Mouse (Mus musculus) limb, embryonic 14.5 days (tissue): ENCODE results near the gene Radil. TPM values are rescaled to one million over a fixed set of nuclear protein-coding genes. Genes with fewer than 3 reads are reported as not detected.
A peak's percentile ranks its signal among the peaks of the same experiment; 100 is the strongest.

Source experiments
- ATAC-seq: fragments of 200-750 bp; cut with Nextera tagmentation; 2 replicates; pipeline ENCODE4 v1.8.0; 2017; ENCODE audit warnings: low read depth, moderate number of reproducible peaks, moderate TSS enrichment; ENCODE audit not compliant: low FRiP score
- DNase-seq: peaks from one replicate; pipeline ENCODE4 v3.0.0-alpha.2; 2015; ENCODE audit warnings: low spot score
- H3K27ac ChIP-seq: fragments of 300-500 bp; sonication (generic); replicated peaks from 2 replicates; pipeline ENCODE4 v1.5.1; 2014; ENCODE audit warnings: low read depth, mild to moderate bottlenecking, low read length, moderate library complexity, mixed read lengths
- H3K27me3 ChIP-seq: fragments of 300-500 bp; sonication (generic); 2 replicates; pipeline ENCODE4 v1.6.1; 2014; ENCODE audit warnings: low read length, mixed read lengths; ENCODE audit not compliant: control insufficient read depth, insufficient read depth
- H3K36me3 ChIP-seq: fragments of 300-500 bp; sonication (generic); 2 replicates; pipeline ENCODE4 v1.6.1; 2014; ENCODE audit warnings: mild to moderate bottlenecking, low read length, moderate library complexity, mixed read lengths; ENCODE audit not compliant: control insufficient read depth, insufficient read depth
- H3K4me1 ChIP-seq: fragments of 300-500 bp; sonication (generic); 2 replicates; pipeline ENCODE4 v1.6.1; 2014; ENCODE audit warnings: antibody characterized with exemption, low read length, mixed read lengths; ENCODE audit not compliant: control insufficient read depth, insufficient read depth
- H3K4me2 ChIP-seq: fragments of 300-500 bp; sonication (generic); replicated peaks from 2 replicates; pipeline ENCODE4 v1.6.1; 2014; ENCODE audit warnings: low read depth, mild to moderate bottlenecking, low read length, moderate library complexity; ENCODE audit not compliant: severe bottlenecking
- H3K4me3 ChIP-seq: fragments of 300-500 bp; sonication (generic); replicated peaks from 2 replicates; pipeline ENCODE4 v1.5.1; 2014; ENCODE audit warnings: low read length
- H3K9ac ChIP-seq: fragments of 300-500 bp; sonication (generic); 2 replicates; pipeline ENCODE4 v1.6.1; 2014; ENCODE audit warnings: mild to moderate bottlenecking, low read depth, low read length, moderate library complexity; ENCODE audit not compliant: severe bottlenecking
- H3K9me3 ChIP-seq: fragments of 300-500 bp; sonication (generic); 2 replicates; pipeline ENCODE4 v1.6.1; 2016; ENCODE audit warnings: low read length; ENCODE audit not compliant: control insufficient read depth
- POLR2A ChIP-seq: fragments of 200-500 bp; IDR thresholded peaks from 2 replicates; pipeline ENCODE4 v1.8.0; 2012; ENCODE audit warnings: inconsistent platforms, mild to moderate bottlenecking, moderate library complexity, borderline replicate concordance; ENCODE audit not compliant: insufficient read depth, insufficient read length; ENCODE audit errors: extremely low read depth
- WGBS: fragments of 180-500 bp; shearing (Covaris S2); extraction: QIAGEN DNeasy Blood & Tissue Kit; methylation state at CpG from one replicate; pipeline ENCODE4 v1.1.7; 2014; 5-methylcytosine and 5-hydroxymethylcytosine counted together
- polyA plus RNA-seq, 2 experiments: library from polyadenylated mRNA; depleted of rRNA in 1 of 2; stranded (reverse) in 1 of 2; unstranded in 1 of 2; fragments of >200 nt; fragmentation: Nextera tagmentation in 1 of 2; extraction: Ambion mirVana in 1 of 2; gene quantifications; 2 replicates each; pipeline versions ENCODE4 v1.2.1 to v1.2.3; 2012 to 2014

The Radil gene
- polyA plus RNA-seq, 2 experiments: 5.7 to 7.4 TPM

GRCm38 (mm10) chr5:142456318-142456717, 94.6 kb downstream of the Radil start:
- H3K27ac ChIP-seq: no peak overlapping the region
- H3K4me3 ChIP-seq: no peak overlapping the region
- H3K9ac ChIP-seq: no peak overlapping the region
- no peak for TF ChIP-seq POLR2A
- no peaks in the 10 kb centered on the region for H3K9me3 ChIP-seq
- ATAC-seq (no peak), DNase-seq (no peak)
- no peaks in the 10 kb centered on the region for H3K4me1 ChIP-seq
- WGBS: 68% methylated on average over 15 of the region's 15 CpGs
- no peaks in the 10 kb centered on the region for H3K27me3 ChIP-seq
- no peak overlapping the region for H3K4me2 ChIP-seq
- peaks cover 88% of the 10 kb centered on the region for H3K36me3 ChIP-seq

GRCm38 (mm10) chr5:142453742-142454141, 97.2 kb downstream of the Radil start:
- no peak overlapping the region for H3K9ac ChIP-seq
- WGBS: 95% methylated on average over 13 of the region's 13 CpGs
- H3K9me3 ChIP-seq: no peaks in the 10 kb centered on the region
- H3K4me2 ChIP-seq: no peak overlapping the region
- ATAC-seq (no peak), DNase-seq (no peak)
- no peak overlapping the region for H3K4me3 ChIP-seq
- H3K27me3 ChIP-seq: no peaks in the 10 kb centered on the region
- H3K36me3 ChIP-seq: peaks cover 92% of the 10 kb centered on the region
- no peaks in the 10 kb centered on the region for H3K4me1 ChIP-seq
- TF ChIP-seq POLR2A: no peak
- H3K27ac ChIP-seq: no peak overlapping the region

- no peak for TF ChIP-seq POLR2A
- Histone ChIP-seq H3K27me3 (no peaks in the 10 kb centered on the region), H3K4me2 (no peak overlapping the region), H3K9me3 (no peaks in the 10 kb centered on the region), H3K4me1 (peaks cover 4% of the 10 kb centered on the region), H3K27ac (no peak overlapping the region), H3K9ac (no peak overlapping the region), H3K36me3 (peaks cover 74% of the 10 kb centered on the region), H3K4me3 (no peak overlapping the region)
- WGBS: 18% methylated on average over 1 of the region's 1 CpGs
- DNase-seq (no peak), ATAC-seq (no peak)
Measured at GRCm38 (mm10) chr5:142451759-142452158, 99.1 kb downstream of the Radil start.

DNA sequence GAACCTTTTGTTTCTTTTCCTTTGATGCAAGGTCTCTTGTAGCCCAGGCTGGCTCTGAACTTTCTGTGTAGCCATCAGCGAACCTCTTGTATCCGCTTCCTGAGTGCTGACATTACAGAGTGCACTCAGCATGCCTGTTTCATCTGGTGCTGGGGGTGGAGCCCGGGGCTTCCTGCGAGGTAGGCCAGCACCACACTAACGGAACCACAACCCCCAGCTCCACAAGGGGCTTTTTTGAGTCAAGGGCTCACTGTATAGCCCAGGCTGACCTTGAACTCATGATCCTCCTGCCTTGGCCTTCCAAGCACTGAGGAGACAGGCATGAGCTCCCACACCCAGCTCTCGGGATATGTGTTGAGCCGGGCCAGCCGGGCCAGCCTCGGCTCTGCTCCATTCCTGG, 100.1 kb downstream of the Radil start:
- WGBS: 93% methylated on average over 9 of the region's 9 CpGs
- no peak for ATAC-seq

GRCm38 (mm10) chr5:142448623-142449022, 102.3 kb downstream of the Radil start:
- 69% methylated on average over 12 of the region's 12 CpGs for WGBS
- no peak for TF ChIP-seq POLR2A

More for the DNA sequence above, 100.1 kb downstream of the Radil start:
- TF ChIP-seq POLR2A: no peak
- H3K9ac ChIP-seq: no peak overlapping the region
- H3K36me3 ChIP-seq: peaks cover 65% of the 10 kb centered on the region
- no peak overlapping the region for H3K4me2 ChIP-seq
- no peaks in the 10 kb centered on the region for H3K9me3 ChIP-seq
- DNase-seq: no peak
- peaks cover 6% of the 10 kb centered on the region for H3K4me1 ChIP-seq
- no peak overlapping the region for H3K4me3 ChIP-seq
- H3K27ac ChIP-seq: no peak overlapping the region
- no peaks in the 10 kb centered on the region for H3K27me3 ChIP-seq

GRCm38 (mm10) chr5:142448076-142448475, 102.8 kb downstream of the Radil start:
- peak; percentile 90 for DNase-seq
- 1% methylated on average over 9 of the region's 9 CpGs for WGBS
- Histone ChIP-seq H3K4me3 (no peak overlapping the region), H3K27ac (peak overlapping the region; percentile 52; the same call in 1 of the 2 replicates), H3K9ac (no peak overlapping the region), H3K4me2 (0 out of 2 replicates have a peak overlapping the region, but pooled peaks have one; percentile 10), H3K27me3 (no peaks in the 10 kb centered on the region), H3K36me3 (peaks cover 46% of the 10 kb centered on the region), H3K4me1 (peaks cover 18% of the 10 kb centered on the region), H3K9me3 (no peaks in the 10 kb centered on the region)
- peak; percentile 85 for ATAC-seq
- no peak for TF ChIP-seq POLR2A

More at GRCm38 (mm10) chr5:142448623-142449022, 102.3 kb downstream of the Radil start:
- Histone ChIP-seq H3K36me3 (peaks cover 49% of the 10 kb centered on the region), H3K4me1 (peaks cover 18% of the 10 kb centered on the region), H3K4me3 (no peak overlapping the region), H3K9me3 (no peaks in the 10 kb centered on the region), H3K27ac (no peak overlapping the region), H3K4me2 (no peak overlapping the region), H3K9ac (no peak overlapping the region), H3K27me3 (no peaks in the 10 kb centered on the region)
- DNase-seq: no peak
- ATAC-seq: no peak
